Mouse (Mus musculus): ENCODE data around the gene Lrrfip1.

The Lrrfip1 gene

DNA sequence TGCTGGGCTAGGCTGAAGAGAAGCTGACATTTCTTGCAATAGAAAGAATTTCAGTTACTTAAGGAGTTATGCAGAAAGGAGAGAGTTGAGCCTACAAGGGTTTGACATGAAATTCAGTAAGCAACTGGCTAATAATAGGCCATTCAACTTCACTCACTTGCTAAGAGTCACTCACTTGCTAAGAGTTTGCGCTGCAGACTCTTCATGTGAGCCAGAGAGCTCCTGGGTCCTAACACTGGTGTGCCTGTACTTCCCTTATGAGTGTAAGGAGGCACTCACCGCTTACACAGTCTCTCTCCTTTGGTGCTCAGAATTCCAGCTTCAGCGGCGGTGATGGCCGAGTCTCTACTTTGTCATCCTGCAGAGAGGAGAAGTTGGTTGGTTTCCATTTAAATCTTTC lies 88.2 kb downstream of the Lrrfip1 start:
- DNase-seq (ENCODE audit: low spot score), result no peak

DNA sequence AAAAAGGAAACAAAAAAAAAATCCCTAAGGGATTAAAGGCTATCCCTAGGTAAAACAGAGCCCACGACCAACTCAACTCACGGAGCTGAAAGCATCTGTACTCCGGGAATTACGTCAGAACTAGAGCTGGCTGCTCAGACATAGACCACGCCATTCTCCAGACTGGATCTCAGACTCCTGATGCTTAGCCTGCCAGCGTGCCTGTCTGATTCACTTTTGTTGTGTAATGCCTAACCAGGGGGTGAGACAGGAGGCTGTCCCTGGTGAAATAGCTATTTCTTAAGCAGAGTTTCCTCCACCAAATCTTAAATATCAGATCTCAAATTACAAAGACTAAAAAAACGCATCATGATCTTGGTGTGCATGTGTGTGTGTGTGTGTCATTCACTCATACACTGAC lies 89.5 kb downstream of the Lrrfip1 start:
- DNase-seq (ENCODE audit: low spot score), result no peak

DNA sequence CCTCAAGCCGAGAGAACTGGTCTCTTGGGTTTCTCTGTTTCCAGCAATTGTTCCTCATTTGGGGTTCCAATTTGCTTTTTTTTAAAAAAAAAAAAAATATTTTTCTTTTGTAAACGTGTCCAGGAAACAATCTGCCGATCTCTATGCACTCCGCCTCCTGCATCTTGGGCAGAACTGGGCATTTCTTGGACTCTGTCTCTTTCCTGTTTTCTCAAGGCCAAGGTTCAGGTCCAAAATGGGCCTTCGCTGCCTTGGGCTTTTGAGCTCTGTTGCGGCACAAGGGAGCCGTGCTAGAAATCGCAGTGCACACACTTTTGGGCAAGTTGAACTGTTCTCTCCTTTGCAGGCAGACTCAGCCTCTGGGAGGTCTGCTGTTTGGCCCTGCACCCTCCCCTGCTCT lies 90.4 kb downstream of the Lrrfip1 start:
- no peak for DNase-seq (ENCODE audit: low spot score)

DNA sequence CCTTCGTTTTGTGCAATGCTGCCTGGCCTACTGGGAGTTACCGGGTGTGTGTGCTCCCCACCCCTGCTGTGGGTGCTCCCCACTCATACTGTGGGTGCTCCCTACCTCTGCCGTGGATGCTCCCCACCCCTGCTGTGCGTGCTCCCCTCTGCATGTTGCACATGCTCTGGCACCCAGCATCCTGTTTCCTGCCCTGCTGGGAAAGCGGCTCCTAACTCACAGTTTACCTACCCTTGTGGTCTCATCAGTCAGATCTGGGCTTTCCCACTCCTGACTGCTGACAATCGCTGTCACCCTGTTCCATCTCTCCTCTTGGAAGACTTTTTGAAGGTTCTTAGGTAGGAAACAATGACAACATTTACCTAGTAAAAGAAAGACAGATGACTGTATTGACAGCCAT lies 91.9 kb downstream of the Lrrfip1 start:
- no peak for DNase-seq (ENCODE audit: low spot score)

DNA sequence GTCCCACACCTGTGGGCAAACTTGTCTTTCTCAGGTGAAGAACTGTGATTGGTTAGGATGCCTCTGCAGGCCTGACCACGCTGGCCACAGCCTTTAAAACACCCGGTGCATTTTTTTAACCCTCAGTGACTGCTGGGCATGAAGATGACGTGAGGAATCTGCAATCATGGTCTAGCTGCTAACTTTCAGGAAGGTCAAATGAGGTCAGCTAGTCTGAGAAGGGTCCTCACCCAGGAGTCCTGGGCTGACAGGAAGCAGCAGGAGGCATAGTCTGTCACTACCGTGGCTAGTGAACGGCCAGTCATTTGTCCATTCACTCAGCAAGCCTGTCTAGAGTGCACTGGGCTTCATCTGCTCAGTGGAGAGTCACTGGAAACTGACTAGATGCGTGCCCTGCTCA lies 93.9 kb downstream of the Lrrfip1 start:
- no peak for DNase-seq (ENCODE audit: low spot score)

DNA sequence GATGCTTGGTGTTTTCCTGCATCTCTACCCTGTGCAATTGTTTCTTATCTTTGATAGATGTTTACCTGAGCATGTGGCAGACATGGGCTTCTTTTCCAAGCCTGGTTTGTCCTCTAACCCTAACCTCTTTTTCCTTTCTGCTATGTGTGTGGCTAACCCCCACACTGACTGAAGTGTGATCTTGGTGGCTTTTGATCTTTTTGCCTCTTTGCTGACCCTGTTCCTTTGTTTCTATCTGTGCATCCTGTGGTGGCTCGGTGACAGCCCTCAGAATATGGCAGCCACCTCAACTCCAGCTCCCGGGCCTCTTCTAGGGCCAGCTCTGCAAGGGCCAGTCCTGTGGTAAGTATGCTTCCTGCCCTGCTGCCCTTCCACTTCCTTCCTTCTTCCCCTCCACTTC lies 94.8 kb downstream of the Lrrfip1 start:
- no peak for DNase-seq (ENCODE audit: low spot score)

DNA sequence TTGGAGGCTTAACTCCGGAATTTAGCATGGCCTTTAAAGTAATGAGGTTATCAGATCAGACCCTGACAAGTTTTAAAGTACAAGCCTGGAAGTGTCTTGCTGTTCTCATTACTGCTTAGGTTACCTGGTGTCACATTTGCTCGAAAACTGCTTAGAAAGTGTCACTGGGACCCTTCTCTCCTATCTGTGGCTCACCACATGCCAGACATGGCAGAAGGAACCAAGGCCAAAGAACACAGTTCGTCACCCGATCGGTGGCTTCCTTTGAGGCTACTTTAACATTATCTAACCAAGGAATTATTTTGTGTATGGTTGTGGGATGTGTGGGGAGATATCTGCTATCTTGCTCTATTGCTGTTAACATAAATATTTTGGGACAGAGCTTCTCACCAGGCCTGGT lies 95.5 kb downstream of the Lrrfip1 start:
- DNase-seq (ENCODE audit: low spot score), result no peak

DNA sequence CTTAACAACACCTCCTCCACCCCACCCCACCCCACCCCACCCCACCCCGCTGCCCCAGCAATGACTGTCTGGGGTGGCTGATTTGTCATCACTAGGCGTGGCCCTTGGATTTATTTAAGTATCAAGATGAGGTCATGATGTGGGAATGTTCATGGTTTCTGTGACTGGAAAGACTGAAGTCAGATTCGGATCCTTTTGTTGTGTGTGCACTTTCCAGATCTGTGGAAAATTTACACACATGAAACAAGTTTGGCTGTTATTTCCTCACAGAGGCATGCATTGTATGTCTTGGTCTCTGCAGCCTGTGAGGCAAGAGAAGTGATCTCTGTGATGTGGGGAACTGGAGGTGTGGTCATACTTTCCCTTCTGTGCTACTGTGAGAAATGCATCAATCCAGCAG lies 96.7 kb downstream of the Lrrfip1 start:
- DNase-seq (ENCODE audit: low spot score), result no peak

DNA sequence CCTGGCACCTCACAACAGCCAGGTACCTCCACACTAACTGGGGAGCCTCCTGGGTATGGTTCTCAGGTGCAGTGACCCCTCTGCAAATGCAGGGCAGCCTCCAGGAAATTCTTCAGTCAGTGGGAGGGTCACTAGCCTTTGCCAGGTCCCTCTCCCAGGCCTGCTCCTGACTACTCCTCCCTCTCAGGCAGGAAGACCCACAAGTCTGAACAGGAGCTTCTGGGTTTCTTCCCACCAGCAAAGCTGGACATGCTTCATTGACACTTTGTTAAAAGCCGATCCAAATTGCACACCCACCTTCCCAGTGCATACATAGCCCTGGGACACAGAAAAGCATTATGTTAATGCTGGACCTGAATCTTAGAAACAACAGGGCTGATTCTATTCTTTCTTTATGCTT lies 97.3 kb downstream of the Lrrfip1 start:
- no peak for DNase-seq (ENCODE audit: low spot score)

DNA sequence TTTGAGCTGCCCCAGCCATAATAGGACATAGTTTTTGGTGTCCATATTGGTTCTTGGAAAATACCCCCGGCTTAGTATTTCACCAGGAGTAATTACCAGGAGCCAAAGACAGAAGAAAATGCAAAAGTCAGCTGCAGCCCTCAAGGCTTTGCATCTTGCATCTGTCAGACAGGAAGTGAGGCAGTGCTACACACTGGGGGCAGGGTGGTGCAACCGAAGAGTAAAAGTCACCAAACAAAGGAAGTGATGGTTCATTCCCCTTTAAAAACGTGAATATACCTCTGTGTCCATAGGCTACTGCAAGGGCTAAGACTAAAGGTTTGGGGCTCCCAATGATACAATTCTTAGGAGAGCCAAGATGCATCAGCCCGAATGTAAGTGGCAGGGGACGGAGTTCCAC lies 98.0 kb downstream of the Lrrfip1 start:
- DNase-seq (ENCODE audit: low spot score), result no peak

DNA sequence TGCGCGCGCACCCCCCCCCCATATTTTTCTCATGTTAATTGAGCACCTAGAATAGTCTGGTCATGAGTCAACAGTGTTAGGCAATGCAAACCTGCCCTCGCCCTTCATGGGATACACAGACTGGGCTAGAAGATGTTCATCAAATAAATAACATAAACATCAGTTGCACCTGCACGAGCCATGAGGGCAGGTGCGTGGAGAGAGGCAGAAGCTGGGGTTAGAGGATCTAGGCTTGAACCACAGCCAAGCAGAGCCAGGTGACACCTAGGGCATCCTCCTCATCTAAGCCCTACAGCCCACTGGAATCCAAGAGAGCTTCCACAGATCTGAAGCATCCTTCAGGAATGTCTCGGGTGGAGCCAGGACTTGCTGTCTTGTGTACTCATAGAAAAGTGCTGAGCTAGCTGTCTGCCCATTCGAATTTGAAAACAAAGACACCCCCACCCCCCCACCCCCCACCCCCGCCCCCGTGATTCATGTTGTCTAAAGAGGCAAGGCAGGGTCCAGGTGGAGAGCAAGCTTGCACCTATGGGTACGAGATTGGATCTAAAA lies 98.8 kb downstream of the Lrrfip1 start:
- DNase-seq (ENCODE audit: low spot score), result no peak

DNA sequence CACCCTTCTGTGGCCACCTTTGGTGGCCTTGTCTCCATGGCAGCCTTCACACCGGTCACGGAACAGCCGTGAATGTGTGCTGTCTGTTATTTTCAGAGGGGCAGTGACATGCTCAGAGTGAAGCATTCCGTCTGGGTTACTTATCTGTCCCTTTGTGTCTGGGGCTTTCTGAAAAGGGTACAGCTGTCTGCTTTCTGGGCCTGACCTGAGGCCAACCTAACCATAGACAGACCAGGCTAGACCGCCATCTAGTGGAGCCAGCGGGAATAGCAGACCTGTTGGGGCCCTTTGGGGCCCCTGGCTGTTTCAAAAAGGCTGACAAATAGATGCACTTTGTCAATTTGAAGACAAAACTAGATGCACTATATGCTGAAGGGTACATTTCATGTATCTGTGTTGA lies 100.3 kb downstream of the Lrrfip1 start:
- DNase-seq (ENCODE audit: low spot score), result peak; percentile 86

DNA sequence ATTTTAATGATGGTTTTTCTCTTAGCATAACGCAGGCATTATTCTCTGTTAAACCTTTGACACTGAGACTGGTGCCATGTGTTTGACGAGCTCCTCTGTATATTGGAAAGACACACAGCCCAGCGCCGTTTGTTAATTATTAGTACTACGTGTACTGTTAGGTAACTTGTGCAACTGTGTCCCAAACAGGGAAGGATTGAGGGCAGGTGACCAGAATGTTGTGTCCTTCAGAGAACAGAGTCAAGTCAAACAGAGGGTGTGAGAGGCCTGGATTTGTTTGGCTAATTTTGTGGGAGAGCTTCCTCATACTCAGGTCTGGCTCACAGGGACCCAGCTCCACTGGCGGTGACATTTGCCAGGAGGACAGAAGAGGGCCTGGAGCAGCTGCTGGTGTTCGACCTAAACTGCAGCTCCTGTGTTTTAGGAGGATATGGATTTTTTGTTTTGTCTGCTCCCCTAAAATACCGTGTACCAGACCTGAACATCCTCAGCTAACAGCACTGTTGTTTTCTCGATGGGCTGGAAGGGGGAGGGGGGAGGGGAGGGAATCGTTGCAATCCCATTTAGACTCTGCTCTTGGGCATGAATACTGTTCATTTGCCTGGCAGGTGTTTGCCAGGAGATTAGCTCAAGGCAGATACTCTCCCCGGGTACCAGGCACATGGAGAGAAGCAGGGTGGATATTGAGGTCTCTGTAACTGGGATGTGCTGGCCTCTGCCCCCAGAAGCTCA lies 103.3 kb downstream of the Lrrfip1 start:
- no peak for DNase-seq (ENCODE audit: low spot score)

DNA sequence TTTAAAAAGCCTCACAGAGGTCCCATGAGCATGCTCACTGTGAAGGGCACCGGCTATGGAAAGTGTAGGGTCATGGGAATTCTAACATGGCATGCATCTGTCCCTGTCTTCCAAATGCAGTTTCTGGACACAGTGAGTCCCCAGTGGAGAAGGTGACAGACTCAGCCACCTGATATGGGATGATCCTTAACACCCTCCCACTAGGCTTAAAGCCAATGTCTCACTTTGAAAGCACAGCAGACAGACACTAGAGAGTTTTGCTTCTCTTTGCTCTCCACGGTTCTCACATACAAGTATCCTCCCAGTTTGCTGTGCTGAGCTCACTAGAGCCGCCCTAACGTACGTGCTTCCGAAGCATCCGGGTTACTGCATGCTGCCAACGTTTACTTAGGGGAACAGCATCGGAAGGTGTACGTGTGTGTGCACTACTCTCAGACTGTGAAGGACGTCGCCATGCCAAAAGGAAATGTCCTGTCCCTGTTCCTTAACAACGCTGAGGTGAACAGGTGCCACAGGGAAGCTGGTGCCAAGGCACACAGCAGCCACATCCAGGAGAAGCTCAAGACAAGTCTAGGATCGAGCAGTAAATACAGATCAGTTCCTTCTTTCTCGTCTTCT lies 104.9 kb downstream of the Lrrfip1 start:
- DNase-seq (ENCODE audit: low spot score), result no peak

DNA sequence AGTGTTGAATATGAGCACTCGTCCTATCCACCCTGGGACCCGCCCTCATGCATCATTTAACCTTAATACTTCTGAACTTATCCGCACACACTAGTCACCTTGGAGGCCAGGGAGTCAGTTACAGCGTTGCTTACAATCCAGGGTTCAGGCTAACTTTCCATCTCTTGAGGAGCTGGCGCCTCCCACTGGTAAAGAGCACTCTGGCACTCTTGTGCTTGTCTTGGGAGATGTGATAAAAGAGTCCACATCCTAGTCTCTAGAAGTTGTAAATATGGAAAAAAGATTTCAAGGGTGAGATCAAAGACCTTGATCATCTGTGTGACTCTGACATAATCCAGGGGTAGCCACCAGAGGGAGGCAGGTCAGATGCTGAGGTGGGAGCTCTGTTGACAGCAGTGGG lies 109.0 kb downstream of the Lrrfip1 start:
- DNase-seq (ENCODE audit: low spot score), result no peak

DNA sequence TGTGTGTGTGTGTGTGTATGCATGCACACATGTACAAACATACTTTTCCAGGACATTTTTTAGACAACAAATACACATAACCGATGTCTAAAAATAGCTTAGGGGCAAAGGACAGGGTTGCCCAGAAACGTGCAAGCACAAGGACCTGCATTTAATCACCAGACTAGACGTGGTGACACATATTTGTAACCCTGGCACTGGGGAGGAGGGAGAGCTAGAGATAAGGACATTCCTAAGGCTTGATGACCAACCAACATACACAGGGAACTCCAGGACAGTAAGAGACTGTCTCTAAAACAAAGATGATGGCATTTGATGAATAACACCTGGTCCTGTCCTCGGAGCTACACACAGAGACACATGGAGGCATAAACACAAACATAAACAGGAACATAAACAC lies 110.8 kb downstream of the Lrrfip1 start:
- DNase-seq (ENCODE audit: low spot score), result no peak

DNA sequence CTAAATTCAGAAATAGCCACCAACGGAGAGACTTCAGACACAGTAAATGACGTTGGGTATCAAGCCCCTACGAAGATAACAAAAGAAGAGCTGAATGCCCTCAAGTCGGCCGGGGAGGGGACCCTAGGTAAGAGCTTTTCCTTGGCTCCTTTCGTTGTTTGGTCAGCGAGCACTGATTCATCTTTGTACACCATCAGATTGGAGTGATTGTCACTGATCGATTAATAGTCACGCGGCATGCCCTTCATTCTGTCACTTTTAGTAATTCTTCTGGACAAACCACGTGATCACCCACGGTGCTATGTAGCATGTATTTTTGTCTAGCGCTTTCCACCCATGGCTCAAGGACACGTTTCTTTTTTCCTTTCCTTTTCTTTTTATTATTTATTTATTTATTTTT lies 113.6 kb downstream of the Lrrfip1 start:
- DNase-seq (ENCODE audit: low spot score), result peak; percentile 18

DNA sequence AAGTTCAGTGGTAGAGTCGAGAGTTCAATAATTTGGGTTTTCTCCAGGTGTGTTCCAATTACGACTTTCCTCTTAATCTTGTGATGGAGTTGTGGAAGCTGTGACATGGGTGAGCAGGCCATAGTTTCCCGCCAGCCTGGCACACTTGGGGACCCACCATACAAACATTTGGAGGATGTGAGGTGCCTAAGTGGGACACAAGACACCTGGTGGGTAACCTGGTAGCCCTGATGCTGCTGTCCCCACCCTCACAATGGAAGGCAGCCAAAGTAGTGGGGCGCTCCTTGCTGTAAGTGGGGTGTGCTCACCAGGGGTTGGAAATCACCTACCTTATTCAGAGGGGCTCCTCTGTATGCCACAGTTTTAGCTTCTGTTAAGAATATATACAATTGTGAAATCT lies 114.1 kb downstream of the Lrrfip1 start:
- peak; percentile 33 for DNase-seq (ENCODE audit: low spot score)

DNA sequence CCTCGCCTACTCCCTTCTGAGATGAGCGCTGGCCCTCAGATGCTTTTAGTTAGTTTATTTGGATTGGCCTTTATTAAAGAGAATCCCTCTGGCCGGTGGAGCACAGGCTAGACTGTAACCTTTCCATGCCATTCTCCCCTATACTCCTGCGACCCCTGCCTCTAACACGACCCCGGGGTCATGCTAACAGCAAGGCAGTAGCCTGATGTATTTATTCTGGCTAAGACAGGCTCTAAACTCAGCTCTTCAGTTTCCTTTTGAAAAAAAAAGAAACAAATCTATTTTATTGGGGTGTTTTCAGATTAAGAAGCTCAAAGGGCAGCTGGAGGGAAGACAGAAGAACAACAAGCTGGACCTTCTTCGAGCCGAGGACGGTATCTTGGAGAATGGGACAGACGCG lies 123.6 kb downstream of the Lrrfip1 start:
- no peak for DNase-seq (ENCODE audit: low spot score)

DNA sequence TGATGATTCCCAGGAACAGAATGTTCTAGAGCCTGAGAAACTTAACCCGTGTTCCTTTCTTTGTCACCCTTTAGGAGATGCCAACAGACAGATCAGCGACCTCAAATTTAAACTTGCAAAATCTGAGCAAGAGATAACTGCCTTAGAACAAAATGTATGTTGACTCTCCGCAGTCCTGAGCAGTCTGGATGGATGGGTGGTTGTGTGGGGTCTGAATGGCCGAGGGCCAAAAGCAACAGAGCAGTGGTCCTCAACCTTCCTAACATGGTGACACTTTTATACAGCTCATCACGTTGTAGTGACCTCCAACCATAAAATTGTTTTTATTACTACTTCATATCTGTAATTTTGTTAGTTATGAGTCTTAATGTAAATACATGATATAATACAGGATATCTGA lies 124.5 kb downstream of the Lrrfip1 start:
- DNase-seq (ENCODE audit: low spot score), result no peak

DNA sequence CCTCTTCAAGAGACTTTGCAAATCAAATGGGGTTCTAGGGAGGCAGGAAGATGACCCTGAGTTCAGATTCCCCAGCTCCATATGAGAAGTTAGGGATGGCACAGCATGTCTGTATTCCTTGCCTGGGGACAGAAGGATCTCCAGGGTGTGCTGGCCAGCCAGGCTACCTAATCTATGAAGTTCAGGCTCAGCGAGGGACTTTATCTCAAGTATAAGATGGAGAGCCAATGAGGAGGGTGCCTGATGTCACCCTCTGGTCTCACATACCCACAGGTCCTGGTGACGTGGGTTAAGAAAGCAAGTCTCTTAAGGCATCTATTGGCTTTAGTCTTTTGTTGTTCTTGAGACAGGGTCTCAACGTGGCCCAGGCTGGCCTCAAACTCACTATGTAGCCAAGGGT lies 124.9 kb downstream of the Lrrfip1 start:
- DNase-seq (ENCODE audit: low spot score), result no peak

DNA sequence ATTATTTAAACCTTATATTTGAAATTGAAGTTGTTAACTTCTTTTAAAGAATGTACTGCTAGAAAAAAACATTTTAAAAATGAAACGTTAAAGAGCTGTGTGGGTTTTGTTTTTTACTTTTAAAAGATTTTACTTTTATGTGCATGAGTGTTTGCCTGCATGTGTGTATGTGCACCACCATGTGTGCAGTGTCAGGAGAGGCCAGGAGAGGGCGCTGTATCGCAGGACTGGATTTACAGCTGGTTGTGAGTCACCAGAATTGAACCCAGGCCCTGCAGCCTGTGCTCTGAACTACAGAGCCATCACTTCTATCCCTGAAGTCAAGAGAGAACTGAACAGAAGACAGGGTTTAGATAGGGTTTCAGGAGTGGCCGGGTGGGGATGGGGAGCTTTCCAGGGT lies 130.3 kb downstream of the Lrrfip1 start:
- DNase-seq (ENCODE audit: low spot score), result no peak

DNA sequence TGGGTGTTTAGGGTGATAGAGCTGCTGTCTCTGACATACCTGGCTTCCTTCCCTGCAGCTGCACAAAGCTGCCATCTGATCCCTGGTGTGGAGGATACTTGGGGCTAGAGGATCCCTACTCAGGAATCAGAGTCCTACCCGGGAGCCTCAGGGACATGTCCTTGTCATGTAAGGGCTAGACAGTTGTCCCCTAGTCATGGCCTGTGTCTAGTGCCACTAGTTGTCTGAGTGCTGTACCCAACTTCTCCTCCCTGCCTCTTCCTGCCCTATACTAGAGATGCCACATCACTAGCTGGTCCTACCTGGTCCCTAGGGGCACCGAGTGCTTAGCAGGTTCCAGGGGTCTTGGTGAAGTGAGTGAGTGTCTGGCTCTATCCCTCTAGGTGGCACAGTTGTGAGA lies 138.5 kb downstream of the Lrrfip1 start:
- DNase-seq (ENCODE audit: low spot score), result no peak

DNA sequence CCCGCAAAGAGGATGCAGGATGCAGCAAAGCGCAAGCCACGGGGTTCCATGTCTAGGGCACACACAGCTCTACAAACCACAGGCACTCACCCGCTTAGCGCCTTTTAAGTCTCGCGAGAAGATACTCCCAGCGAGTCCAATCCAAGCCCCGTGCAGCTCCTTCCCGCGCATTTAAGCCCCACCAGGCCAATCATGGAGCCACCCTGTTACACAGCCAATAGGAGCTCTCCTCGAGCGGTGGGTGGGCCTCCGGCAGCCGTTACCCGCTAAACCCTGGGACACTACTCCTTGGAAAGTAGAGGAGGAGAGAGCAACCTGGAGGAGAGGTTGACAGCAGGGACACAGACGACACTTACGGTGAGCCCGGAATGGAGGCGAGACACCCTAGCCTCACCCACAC lies 146.3 kb downstream of the Lrrfip1 start, which contains the start of gene Rbm44:
Rbm44 (plus strand) TSS at position 277 of the 400 bp plus-strand sequence.
- peak; percentile 49 for DNase-seq (ENCODE audit: low spot score)
